Mouse (Mus musculus): ENCODE data around the gene Prdx5.
"Not testable (repeated sequence)": the region's sequence is repeated elsewhere in the genome, so short reads cannot be mapped to it uniquely, and the experiment has no call there.

Prdx5 gene

DNA sequence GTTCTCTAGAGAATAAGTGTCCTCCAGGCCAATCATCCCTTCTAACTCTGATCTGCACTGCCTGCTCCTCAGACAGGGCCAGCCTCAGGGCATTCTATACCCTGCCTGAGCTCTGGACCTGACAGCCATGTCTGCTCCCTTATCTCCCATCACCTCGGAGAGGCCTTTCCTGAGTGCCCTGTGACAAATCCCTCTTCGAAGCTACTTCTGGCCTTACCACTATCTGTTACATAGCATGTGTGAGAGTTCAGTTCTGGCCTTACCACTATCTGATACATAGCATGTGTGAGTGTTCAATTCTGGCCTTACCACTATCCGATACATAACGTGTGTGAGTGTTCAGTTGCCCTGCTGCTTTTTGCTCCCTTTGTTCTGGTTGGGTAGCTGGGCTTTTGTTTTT lies 5.4 kb upstream of the Prdx5 start:
- peak; percentile 9 for DNase-seq

DNA sequence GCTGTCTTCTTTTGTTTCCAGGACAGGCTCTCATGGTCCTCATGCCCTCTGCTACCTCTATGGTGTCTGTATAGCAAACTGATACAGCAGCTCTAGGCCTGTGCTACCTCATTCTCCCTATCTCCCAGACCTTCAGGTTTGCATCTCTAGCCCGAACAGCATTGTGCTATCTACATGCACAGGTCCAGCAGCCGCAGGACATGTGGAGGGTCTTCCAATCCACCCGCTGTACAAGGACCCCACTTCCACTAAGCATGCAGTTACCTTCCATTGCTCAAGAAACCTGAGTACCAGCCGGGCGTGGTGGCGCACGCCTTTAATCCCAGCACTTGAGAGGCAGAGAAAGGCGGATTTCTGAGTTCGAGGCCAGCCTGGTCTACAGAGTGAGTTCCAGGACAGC lies 4.6 kb upstream of the Prdx5 start:
- peak; percentile 27 for DNase-seq

- peak; percentile 45 for DNase-seq
Measured at GRCm38 (mm10) chr19:6913991-6914390, 4.1 kb upstream of the Prdx5 start.

DNA sequence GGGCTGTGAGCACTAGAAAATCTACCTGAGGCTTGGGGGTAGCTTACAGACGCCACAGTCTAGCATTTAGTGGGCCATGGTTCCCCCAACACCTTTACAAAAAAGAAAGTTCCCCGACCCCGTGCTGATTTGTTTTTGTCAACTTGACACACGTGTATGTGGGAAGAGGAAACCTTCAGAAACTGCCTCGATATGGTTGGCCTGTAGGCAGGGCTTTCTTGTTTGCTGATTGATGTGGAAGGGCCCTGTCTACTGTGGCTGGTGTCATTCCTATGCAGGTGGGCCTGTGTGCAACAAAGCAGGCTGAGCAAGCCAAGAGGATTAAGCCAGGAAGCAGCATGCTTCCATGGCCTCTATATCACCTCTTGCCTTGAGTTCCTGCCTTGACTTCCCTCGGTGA lies 3.1 kb upstream of the Prdx5 start:
- peak; percentile 16 for DNase-seq

GRCm38 (mm10) chr19:6912205-6912970 lies 2.5 kb upstream of the Prdx5 start:
- peak; percentile 45 for DNase-seq

- DNase-seq: peak; percentile 60
Measured at GRCm38 (mm10) chr19:6911101-6912074, 1.5 kb upstream of the Prdx5 start.

DNA sequence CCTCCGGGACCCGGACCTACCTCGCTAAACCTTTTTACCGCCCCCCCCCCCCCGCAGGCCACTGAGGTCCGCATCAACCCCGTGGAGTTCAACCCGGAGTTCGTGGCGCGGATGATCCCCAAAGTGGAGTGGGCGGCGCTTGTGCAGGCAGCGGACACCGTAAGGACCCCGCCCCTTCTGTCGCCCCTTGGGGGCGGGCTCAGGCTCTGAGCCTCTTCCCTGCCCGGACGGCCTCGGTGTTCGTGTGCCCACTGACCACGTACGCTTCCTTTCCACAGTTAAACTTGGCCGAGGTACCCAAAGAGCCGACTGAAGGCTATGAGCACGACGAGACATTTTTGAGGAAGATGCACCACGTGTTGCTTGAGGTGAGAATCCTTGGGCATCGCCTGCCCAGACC lies 400 bp upstream of the Prdx5 start:
- DNase-seq: peak; percentile 79

GRCm38 (mm10) chr19:6909021-6909420 lies 885 bp downstream of the Prdx5 start:
- no peak for DNase-seq

- peak; percentile 36 for DNase-seq
Measured at GRCm38 (mm10) chr19:6907811-6908540, 1.9 kb downstream of the Prdx5 start.

DNA sequence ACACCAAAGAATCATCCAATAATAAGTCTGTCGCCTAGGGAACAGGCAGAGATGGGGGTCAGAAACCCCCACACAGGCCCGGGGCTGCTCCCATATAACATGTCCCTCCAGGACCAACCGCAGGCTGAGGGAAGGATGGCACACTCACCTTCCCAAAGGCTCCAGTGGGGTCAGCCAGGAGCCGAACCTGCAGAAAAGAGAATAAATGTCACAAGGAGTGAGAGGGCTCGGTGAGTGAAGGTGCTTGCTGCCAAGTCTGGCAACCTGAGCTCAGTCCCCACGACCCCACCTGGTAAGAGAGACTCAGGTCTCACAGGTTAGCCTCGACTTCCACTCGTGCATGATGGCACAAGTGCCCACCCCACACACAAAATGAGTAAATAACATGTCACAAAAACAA lies 2.8 kb downstream of the Prdx5 start:
- peak; percentile 47 for DNase-seq

DNA sequence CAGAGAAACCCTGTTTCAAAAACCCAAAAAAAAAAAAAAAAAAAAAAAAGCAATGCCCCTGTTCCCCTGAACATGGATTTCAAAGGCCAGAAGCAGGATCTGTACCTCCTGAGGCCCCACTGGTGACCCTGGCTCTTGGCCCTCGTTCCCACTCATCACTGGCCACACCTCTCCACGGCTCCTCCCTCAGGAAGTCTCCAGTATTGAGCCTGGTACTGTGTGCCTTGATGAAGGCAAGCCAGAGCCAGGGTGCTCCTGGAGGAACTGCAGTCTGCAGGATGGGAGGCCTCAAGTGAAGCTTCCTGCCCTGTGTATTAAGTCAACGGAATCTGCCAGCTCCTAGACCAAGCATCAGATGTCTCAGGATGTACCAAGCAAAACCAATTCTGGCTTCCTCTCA lies 3.7 kb downstream of the Prdx5 start:
- peak; percentile 26 for DNase-seq

DNA sequence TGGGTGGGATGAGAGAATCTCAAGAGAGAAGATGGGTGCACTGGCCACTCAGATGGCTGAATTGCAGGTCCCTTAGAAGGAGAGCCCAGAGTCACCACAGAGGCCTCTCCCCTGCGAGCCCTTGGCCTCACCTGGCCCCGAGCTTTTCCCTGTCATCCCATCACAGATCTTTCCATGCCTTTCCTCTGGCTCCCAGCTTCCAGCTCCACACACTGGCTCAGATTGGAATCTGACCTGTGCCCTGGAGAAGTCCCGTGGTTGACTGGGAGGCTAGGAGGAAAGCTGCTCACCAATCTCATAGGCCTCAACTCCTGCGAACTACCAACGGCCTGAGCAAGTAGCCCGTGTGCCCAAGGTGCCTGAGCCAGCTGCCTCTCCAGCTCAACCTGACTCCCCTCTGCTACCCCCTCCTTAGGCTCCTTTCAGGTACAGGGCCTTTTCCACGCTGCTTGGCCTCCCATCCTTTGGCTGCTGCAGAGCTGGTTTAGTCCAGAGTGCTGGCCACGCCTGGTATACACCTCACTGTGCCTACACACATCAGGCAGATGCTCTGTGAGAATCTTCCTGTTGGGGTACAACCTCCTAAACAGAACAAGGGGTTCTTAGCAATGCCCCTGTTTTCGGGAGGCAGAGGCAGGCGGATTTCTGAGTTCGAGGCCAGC lies 4.3 kb downstream of the Prdx5 start:
- DNase-seq: peak; percentile 11

DNA sequence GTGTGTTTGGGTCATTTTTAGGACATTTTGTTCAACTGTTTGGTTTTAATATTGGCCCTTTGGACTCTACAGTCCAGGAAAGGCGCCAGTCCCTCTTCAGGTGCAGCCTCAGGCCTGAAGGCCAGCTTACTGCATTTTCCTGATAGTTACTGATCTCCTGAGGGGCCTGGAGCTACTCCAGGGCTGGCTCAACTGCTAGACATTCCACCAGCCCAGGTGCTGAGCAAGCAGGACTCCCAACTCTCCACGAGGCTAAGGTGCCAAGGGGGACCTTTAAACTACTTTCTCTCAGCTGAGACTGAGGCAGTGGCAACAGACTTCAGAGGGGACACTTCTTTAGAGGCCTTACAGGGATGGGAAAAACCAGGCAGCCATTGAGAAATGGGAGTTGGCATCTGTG lies 5.1 kb downstream of the Prdx5 start:
- no peak for DNase-seq

- DNase-seq: no peak
Measured at GRCm38 (mm10) chr19:6903031-6903430, 6.9 kb downstream of the Prdx5 start.

DNA sequence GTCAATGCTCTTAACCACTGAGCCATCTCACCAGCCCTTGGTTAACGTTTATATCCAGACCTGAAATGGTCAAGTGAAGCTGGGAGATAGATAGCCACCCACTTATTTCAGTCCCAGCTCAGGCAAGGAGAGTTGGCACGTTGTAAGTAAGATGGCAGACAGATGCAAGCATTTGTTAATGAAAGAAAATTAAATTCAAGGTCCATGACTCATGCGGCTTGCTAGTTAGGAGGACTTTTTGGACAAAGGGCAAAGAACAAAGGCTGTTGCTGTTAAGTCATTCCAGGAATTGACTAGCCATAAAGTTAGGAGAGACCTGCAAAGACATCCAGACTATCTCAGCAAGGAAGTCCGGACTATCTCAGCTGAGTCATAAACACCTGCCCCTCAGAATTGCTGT lies 10.3 kb downstream of the Prdx5 start:
- DNase-seq: no peak

DNA sequence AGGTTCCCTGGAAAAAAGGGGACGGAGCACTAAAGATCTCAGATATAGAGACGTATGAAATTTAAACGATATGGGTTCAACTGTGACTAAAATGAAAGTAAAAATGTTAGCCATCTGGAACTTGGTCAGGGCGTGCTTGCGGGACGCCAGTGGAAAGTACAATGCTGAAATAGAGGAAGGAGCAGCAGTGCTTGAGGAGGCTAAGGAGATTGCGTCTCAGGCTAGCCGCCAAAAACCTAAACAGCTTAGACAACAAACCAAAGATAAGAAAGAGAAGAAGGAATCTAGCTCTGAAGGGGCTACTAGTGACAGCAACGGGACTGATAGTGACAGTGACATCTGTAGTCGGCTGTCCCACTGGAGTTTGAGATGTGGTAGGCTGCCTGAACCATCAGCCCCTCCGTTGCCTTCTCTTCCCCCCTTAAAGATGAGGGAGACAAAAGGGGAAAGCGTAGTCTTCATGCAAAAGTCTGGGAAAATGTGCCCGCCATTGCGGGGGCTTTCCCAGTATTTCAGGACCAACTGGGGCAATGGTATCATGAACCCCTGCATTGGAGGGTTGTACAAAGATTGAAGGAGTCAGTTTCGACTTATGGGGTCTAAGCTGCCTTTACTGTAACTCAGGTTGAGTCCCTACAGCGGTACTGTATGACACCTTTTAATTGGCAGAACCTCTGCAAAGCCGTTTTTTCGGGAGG lies 14.1 kb downstream of the Prdx5 start:
- DNase-seq: not testable (repeated sequence)

GRCm38 (mm10) chr19:6893731-6894451 lies 16.0 kb downstream of the Prdx5 start:
- DNase-seq: no peak

- no peak for DNase-seq
Measured at GRCm38 (mm10) chr19:6892512-6892911, 17.4 kb downstream of the Prdx5 start.

GRCm38 (mm10) chr19:6877965-6878364 lies 31.9 kb downstream of the Prdx5 start:
- DNase-seq: no peak

DNA sequence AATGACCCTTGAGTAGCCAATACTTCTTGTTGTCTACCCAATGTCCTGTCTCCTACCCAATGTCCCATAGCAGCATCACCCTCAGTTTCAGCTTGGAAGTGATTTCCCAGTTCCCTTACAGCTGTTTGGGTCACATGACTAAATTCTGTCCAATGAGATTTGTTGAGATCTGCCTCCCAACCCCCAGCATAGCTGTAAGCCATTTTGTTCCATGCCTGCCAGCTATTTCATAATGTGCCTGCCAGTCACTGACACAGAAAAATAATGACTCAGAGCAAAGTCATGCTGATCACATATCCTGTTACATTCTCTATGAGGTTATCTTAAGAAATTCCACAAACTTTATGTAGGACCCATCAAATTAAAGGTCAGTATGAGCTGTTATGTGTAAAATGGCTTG lies 33.1 kb downstream of the Prdx5 start:
- no peak for DNase-seq

DNA sequence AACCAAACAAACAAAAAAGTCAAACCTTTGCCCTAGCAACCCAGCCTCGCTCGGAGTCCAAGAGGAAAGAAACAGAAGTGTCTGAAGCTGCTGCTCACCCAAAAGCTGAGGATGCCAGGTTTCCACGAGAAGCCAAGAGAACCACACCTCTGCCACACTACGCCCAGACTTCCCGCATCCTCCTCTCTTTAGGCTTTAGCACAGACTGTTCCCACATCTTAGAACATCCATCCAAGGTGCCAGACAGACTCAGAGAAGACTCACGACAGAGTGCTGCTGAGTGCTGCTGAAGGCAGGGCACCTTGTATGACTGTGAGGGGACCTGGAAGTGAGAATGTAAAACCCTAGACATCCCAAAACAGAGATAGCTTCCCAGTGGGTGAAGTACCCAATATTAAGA lies 34.1 kb downstream of the Prdx5 start:
- no peak for DNase-seq

Data from cerebellum, adult 11-12 months (tissue).